Mouse (Mus musculus) gastrocnemius, adult 2 months (tissue): Measurements from ENCODE around the gene Mlec. TPM values are rescaled to one million over a fixed set of nuclear protein-coding genes. Genes with fewer than 3 reads are reported as not detected.
A peak's percentile ranks its signal among the peaks of the same experiment; 100 is the strongest.
"Not testable (repeated sequence)": the region's sequence is repeated elsewhere in the genome, so short reads cannot be mapped to it uniquely, and the experiment has no call there.

Experiments used
- DNase-seq: peaks from one replicate; pipeline ENCODE4 v3.0.0; 2022
- H3K27ac ChIP-seq: fragments of 200-600 bp; 2 replicates; pipeline ENCODE4 v1.8.1; 2022; ENCODE audit warnings: mild to moderate bottlenecking
- H3K4me3 ChIP-seq: fragments of 200-600 bp; 2 replicates; pipeline ENCODE4 v1.8.1; 2022; ENCODE audit warnings: mild to moderate bottlenecking, moderate library complexity
- CTCF ChIP-seq: fragments of 200-600 bp; IDR thresholded peaks from 2 replicates; pipeline ENCODE4 v1.8.1; 2022; ENCODE audit warnings: antibody characterized with exemption, mild to moderate bottlenecking, moderate library complexity
- intact Hi-C: fragments of 180-260 bp; cut with DNase I; formaldehyde crosslinking; loops from one replicate; pipeline ENCODE4 v1.15.1; 2025
- total RNA-seq, 2 experiments: library from RNA; stranded (reverse); gene quantifications; 2 replicates each; pipeline ENCODE4 v1.2.3; 2021

Mlec gene
- total RNA-seq, 2 experiments from 2014 or later: 138 to 200 TPM

DNA sequence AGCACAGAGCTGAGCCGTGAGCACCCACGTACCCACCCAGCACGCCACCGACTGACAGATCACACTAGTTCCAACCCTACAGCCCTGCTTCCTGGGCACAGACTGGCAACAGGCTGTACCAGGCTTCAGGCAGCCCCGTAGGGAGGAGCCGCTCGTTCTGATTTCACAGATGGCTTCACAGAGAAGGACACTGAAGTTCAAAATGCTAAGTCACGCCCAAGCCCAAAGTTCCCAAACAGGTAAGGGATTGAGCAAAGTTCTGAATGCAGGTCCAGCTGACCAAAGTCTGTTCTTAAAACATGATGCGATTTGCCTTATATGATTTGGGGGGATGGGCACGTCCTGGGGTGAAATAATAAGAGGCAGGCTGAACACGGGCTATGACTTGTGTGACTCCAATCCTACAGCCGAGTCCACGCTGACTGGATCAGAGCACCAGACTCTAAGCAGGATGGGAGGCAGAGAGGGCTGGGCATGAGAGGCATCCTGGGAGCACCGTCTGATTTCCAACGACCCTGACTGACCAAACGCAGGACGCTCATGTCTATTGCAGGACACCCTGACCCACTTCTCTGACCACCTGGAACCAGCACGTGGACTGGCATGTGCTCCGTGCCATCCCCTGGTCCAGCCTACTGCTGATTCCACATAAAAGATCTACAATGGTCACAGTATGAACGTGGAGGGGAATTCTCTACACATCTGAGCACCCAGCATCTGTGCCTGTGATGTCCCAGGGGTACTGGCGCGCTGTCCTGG lies 30.4 kb downstream of the Mlec start:
- Histone ChIP-seq H3K27ac (no peak overlapping the region), H3K4me3 (no peak overlapping the region)
- DNase-seq: no peak
- intact Hi-C loops: no loop called here
- no peak for TF ChIP-seq CTCF

DNA sequence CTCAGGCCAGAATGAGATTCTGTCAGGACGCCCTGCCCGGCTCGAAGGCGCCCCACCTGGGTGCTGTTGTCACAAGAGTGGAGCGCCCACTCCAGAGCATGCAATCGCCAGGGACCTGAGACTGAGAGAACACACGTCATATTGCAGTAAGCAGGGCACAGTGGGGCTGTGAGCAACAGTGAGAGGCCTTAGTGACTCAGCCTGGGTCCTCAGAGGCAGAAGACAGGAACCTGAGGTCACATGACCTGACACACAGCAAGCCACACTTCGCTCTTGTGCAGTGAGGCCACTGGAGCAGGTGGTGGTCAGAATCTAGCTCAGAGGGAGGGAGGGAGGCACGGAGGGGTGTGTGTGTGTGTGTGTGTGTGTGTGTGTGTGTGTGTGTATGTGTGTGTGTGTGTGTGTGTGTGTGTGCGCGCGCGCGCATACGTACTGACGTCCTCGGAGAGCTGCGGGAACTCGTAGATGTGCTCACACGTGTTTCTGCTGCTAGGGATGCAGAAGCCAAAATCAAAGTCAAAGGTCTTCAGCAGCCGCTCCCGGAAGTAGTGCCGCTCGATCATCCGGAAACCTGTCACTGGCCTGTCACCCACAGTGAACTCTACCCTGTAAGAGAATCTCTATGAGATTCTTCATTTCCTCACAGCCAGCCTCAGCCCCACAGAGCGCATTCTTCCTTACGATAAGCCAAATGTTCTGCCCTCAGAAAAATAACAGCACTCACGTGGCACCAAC lies 31.2 kb downstream of the Mlec start:
- no peak for DNase-seq
- no peak overlapping the region for H3K27ac ChIP-seq
- no peak overlapping the region for H3K4me3 ChIP-seq
- TF ChIP-seq CTCF: no peak
- intact Hi-C loops: no loop called here

DNA sequence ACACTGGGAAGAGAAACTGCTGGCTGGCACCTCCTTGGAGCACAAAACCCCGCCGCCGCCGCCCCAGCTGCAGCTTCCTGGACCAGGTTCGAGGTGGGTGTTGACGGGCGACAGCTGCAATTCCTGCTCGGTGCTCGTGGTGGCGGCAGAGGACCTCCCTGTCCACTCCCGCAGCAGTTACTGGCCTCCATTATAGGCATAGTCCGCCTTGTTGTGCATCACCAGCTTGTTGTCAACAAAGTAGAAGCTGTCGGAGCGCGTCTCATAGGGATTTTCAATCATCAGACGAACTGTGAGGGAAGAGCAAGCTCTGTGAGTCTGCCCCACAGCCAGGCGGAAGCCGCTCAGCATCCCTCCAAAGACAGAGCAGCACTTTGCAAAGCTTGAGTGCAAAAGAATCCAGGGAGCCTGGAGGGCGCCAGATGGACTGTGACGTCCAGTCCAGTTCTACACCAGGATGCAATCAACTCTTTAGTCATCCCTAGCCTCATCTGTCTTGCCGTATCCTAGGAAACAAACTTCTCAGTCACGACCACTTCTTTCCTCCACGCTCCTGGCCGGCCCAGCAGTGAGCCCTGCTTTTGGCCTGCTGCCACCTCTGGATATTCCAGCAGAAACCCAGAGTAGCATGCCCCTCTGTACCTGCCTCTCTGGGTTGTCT lies 32.6 kb downstream of the Mlec start:
- intact Hi-C loops: loop anchor here (1.0 kb wide), 2 partner anchors 38 to 111 kb away; no protein-coding TSS in a partner anchor
- peak overlapping the region; percentile 32 for H3K4me3 ChIP-seq
- H3K27ac ChIP-seq: peak overlapping the region; percentile 74
- TF ChIP-seq CTCF: peak; percentile 98
- DNase-seq: peak; percentile 88

DNA sequence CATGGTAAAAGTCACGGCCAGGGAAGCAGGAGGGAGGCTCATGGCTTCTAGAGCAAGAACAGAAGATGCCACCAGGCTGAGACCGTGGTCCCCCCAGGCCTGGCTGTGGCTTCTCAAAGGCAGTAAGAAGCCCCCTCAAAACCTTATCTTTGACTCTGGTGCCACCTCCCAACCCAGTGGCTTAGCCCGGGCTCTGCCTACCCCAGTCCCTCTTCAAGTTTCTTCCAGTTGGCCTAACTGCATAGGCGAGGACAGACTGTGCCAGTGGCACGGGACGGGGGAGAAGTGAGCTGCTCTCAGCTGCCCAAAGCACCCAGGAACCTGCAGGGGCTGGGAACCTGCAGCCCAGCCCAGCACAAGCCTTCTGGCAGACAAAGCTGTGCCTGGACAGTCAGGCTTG lies 33.3 kb downstream of the Mlec start:
- intact Hi-C loops: loop anchor here (1.0 kb wide), 2 partner anchors 39 to 112 kb away; no protein-coding TSS in a partner anchor
- peak overlapping the region; percentile 74 for H3K27ac ChIP-seq
- DNase-seq: no peak
- H3K4me3 ChIP-seq: no peak overlapping the region
- TF ChIP-seq CTCF: no peak

DNA sequence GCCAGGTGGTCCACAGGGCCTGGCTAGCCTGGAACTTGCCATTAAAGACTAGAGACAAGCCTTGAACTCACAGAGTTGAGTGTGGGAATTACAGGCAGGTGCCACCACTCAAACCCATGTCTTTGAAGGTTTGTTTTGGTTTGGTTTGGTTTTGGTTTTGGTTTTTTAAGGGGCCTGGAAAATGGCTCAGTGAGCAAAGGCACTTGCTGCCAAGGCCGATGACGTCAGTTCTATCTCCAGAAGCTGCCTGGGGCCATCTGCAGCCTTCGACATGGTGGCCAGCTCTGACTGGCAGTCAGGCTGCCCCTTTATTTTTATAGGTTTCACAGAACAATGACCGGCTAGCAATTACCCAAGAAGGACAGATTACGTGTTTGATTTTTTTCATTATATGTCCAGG lies 37.0 kb downstream of the Mlec start:
- Histone ChIP-seq H3K4me3 (no peak overlapping the region), H3K27ac (0 out of 2 replicates have a peak overlapping the region, but pooled peaks have one; percentile 20)
- no peak for TF ChIP-seq CTCF
- DNase-seq: no peak
- intact Hi-C loops: no loop called here

DNA sequence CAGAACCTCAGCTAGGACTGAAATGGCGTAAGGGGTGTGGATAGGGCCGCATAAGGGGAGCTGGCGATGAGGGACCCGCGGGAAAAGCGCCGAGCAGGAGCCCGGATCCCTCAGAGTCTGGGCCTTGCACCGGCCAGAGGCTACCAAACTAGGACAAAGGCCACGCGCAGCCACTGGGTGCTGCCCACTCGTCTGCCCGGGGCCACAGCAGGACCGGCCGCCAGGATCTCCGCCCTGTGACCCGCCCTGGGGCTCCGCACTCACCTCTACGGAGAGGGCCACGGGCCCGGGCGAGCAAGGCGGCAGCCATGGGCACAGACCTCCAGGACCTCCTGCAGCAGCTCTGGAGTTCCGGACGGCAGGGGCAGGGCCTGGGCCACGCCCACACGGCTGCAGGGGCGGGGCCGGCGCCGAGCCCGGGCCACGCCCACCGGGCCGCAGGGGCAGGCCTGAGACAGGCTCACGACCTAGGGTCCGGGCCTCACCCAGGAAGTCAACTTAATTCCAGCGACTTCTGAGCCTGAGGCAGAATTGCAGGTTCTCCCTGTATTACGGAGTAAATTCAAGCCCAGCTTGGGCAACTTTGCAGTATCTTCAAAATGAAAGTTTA lies 38.9 kb downstream of the Mlec start, which contains the start of gene Acads:
Gene Acads (minus strand): TSS at position 386 of the 610 bp plus-strand sequence.
- DNase-seq: peak; percentile 89
- TF ChIP-seq CTCF: no peak
- Histone ChIP-seq H3K27ac (peak within 1 kb of the TSS; percentile 91), H3K4me3 (peak within 1 kb of the TSS; percentile 79)
- intact Hi-C loops: no loop called here

DNA sequence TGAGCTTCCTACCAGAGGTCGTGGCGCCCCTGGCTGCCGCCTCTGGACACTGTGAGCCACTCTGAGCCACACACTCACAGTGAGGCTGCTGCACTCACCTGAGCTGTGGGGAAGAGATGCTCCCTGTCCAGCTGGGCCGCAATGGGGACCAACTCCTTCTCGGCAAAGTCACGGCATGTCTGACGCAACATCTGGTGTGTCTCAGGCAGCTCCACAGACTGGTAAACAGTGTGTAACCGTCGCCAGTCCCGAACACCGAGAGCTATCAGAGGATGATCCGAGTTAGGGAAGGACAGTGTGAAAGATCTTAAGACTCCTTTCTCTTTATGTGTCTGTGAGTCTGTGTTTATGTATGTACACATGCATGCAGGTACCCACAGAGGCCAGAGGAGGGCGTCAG lies 40.5 kb downstream of the Mlec start:
- intact Hi-C loops: no loop called here
- TF ChIP-seq CTCF: no peak
- DNase-seq: no peak

DNA sequence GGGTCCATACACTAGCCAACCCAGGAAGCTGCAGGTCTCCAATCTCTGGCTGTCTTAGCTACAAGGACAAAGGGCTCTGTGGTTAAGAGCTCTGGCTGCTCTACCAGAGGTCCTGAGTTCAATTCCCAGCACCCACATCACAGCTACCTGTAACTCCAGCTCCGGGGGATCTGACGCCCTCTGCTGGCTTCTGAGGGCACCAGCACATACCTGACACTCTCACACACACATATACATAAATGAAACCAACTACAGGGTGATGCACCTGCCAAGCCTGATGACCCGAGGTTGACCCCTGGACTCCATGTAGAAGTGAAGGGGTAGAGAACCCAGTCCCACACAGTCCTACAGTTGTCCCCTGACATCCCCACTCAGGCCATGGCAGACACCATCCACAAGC lies 41.6 kb downstream of the Mlec start:
- intact Hi-C loops: no loop called here

More for the DNA sequence above, 40.5 kb downstream of the Mlec start:
- H3K4me3 ChIP-seq: no peak overlapping the region
- no peak overlapping the region for H3K27ac ChIP-seq

DNA sequence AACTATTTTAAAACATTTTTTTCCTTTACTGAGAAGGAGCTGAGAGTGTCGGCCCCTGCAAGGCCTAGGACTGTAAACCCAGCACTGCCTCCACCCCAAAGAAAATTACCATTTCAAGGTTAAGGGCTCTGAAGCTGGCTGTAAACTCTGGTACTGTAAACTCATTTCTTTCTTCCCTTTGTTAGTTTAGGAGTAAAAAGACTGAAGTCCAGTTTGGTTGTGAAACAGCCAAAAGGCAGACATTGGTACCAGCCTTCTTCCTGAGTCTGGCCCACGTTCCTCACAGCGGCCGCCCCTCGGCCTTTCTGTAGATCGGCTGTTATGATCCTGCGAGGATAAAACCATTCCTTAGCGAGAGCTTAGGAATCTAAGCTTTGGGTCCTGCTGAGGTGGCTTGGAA lies 43.5 kb downstream of the Mlec start:
- TF ChIP-seq CTCF: no peak
- no peak for DNase-seq
- intact Hi-C loops: no loop called here
- H3K27ac ChIP-seq: no peak overlapping the region
- no peak overlapping the region for H3K4me3 ChIP-seq

More for the DNA sequence above, 41.6 kb downstream of the Mlec start:
- no peak overlapping the region for H3K4me3 ChIP-seq
- DNase-seq: no peak
- TF ChIP-seq CTCF: no peak
- H3K27ac ChIP-seq: no peak overlapping the region

DNA sequence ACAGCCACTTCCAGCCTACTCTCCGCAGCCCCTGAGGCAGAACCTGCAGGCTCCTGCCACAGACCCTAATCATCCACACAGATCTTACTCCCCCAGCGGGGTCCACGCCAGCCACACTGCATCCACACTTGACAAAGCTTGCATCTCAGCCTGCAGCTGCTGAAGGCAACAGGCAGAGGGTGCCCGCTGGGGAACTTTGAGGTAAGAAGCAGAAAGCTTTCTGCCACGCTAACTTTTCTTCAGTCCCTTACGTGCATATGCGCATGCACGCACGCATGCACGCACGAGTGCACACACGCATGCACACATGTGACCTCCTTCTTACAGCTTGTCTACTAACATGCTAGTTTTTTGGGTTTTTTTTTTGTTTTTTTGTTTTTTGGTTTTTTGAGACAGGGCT lies 44.7 kb downstream of the Mlec start:
- intact Hi-C loops: no loop called here
- TF ChIP-seq CTCF: no peak
- no peak overlapping the region for H3K4me3 ChIP-seq
- DNase-seq: no peak
- H3K27ac ChIP-seq: no peak overlapping the region

DNA sequence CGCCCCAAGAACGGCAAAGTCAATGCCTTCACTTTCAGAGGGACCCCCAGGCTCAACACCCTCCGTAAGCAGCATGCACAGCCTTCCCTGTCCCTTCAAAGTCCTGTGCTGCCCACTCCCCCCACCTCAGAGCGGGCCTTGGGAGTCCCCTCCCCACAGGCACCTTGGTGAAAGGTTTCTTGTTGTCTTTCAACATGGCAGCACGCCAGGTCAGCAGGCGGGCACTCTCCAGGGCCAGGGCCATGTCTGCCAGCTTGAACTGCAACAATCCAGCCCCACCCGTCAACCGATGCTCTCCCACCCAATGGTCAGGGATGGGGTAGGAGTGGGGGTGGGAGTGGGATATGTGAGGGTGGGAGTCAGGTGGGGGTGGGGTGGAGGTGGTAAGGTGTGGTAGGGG lies 46.8 kb downstream of the Mlec start:
- Histone ChIP-seq H3K27ac (no peak overlapping the region), H3K4me3 (no peak overlapping the region)
- intact Hi-C loops: no loop called here
- no peak for DNase-seq
- TF ChIP-seq CTCF: no peak

DNA sequence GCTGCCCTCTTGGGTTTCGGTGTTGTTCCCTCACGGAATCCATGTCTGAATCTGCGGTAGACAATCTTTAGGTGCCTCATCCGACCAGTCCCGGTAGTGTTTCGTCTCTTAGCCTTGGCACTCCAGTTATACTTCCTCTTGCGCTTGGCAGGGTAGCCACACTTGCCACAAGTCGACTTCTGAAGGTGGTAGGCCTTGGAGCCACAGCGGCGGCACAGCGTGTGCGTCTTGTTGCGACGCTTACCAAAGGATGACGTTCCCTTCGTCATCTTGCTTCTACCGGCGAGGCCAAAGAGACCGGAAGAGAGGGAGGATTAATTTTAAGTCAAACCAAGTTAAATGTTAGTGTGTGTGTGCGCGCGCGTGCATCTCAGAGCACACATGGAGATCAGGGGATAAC lies 54.7 kb downstream of the Mlec start:
- H3K27ac ChIP-seq, H3K4me3 ChIP-seq, intact Hi-C loops, DNase-seq: not testable (repeated sequence)
